Mouse (Mus musculus) cerebellum, adult 2 months (tissue): ENCODE measurements around the gene Rnf220. TPM values are rescaled to one million over a fixed set of nuclear protein-coding genes. Genes with fewer than 3 reads are reported as not detected.

Experiments
- DNase-seq, 2 experiments: peaks; one replicate each; pipeline ENCODE4 v3.0.0; 2021
- H3K27ac ChIP-seq: fragments of 200-500 bp; 2 replicates; pipeline ENCODE4 v1.5.1; 2012; ENCODE audit warnings: low read length, control low read depth, inconsistent platforms; ENCODE audit not compliant: insufficient read depth
- H3K27me3 ChIP-seq: fragments of 200-500 bp; 2 replicates; pipeline ENCODE4 v1.6.1; 2012; ENCODE audit warnings: inconsistent platforms, mild to moderate bottlenecking, low read length, moderate library complexity; ENCODE audit not compliant: control insufficient read depth, insufficient read depth
- H3K4me1 ChIP-seq: fragments of 200-500 bp; 2 replicates; pipeline ENCODE4 v1.6.1; 2011; ENCODE audit warnings: low read length; ENCODE audit not compliant: control insufficient read depth, insufficient read depth
- H3K4me3 ChIP-seq: fragments of 200-500 bp; replicated peaks from 2 replicates; pipeline ENCODE3; 2011; ENCODE audit warnings: mild to moderate bottlenecking, low read depth, low read length, control low read depth; ENCODE audit not compliant: insufficient read depth
- CTCF ChIP-seq: fragments of 200-500 bp; IDR thresholded peaks from 2 replicates; pipeline ENCODE4 v1.5.1; 2011; ENCODE audit warnings: low read depth, mild to moderate bottlenecking, control low read depth, low read length, moderate library complexity, borderline replicate concordance; ENCODE audit not compliant: insufficient read depth
- POLR2A ChIP-seq: fragments of 200-500 bp; IDR thresholded peaks from 2 replicates; pipeline ENCODE4 v1.6.1; 2011; ENCODE audit warnings: low read length, control low read depth, borderline replicate concordance; ENCODE audit not compliant: insufficient read depth
- WGBS: fragments of 180-500 bp; shearing (Covaris S2); methylation state at CpG from one replicate; pipeline ENCODE4 v1.1.7; 2018; 5-methylcytosine and 5-hydroxymethylcytosine counted together
- polyA plus RNA-seq: library from polyadenylated mRNA; depleted of rRNA; stranded (reverse); fragments of >200 nt; gene quantifications from 2 replicates; pipeline ENCODE4 v1.2.3, GENCODE M21; 2012

Gene Rnf220
- polyA plus RNA-seq, 1 experiment: 183 TPM

- H3K27ac ChIP-seq: no peak overlapping the region
- 37% methylated on average over 22 of the region's 22 CpGs for WGBS
- peaks cover 10% of the 10 kb centered on the region; the same call in 1 of the 2 replicates for H3K4me1 ChIP-seq
- no peak for TF ChIP-seq CTCF
- no peak for TF ChIP-seq POLR2A
- no peaks in the 10 kb centered on the region for H3K27me3 ChIP-seq
- H3K4me3 ChIP-seq: no peak overlapping the region
- DNase-seq: peak in 1 of 2 experiments; percentile 33
Observed at GRCm38 (mm10) chr4:117283271-117284191, 213.3 kb downstream of the Rnf220 start.

DNA sequence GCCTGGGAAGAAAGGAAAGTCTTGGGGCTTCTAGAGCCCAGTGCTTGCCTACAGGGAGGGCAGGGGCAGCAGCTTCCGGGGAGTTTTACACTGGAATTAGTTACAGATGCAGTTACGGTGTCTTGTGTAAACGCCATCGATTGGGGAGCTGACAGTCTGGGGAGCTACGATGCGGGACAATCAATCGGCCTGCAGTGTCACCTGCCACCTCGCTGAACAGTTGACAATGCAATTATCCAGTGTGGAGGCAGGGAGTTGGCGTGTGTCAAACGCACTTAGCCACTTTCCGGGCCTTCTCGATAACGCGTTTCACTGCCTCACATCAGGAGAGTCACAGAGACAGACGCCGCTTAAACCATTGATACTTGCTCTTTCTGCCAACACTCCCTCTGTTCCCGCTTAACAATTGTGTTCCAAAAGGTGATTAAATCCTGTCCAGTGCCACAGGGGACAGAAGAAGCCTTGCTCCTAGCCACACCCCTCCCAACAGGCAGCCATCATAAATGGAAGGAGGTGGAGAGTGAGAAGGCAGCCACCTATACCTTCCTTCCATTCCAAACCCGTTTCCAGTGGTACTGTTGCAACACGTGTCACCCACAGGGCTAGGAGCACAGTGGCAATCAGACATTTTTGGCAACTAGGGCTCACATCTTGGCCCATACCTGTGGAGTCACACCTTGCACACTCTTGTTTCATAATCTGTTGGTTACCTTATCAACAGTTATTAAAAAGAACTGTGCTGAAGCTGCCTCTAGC is 215.6 kb downstream of the Rnf220 start:
- H3K27ac ChIP-seq: no peak overlapping the region

GRCm38 (mm10) chr4:117280397-117280930 is 216.4 kb downstream of the Rnf220 start:
- no peak for DNase-seq
- Histone ChIP-seq H3K27ac (no peak overlapping the region), H3K27me3 (no peaks in the 10 kb centered on the region), H3K4me1 (peaks cover 10% of the 10 kb centered on the region; the same call in 1 of the 2 replicates), H3K4me3 (no peak overlapping the region)
- no peak for TF ChIP-seq CTCF
- no peak for TF ChIP-seq POLR2A
- WGBS: 42% methylated on average over 8 of the region's 8 CpGs

More for the DNA sequence above, 215.6 kb downstream of the Rnf220 start:
- Histone ChIP-seq H3K4me1 (peaks cover 10% of the 10 kb centered on the region; the same call in 1 of the 2 replicates), H3K27me3 (no peaks in the 10 kb centered on the region), H3K4me3 (no peak overlapping the region)
- no peak for DNase-seq
- WGBS: 45% methylated on average over 19 of the region's 19 CpGs
- no peak for TF ChIP-seq POLR2A
- TF ChIP-seq CTCF: no peak

- 69% methylated on average over 2 of the region's 2 CpGs for WGBS
- no peak overlapping the region for H3K4me3 ChIP-seq
Observed at GRCm38 (mm10) chr4:117279253-117279642, 217.6 kb downstream of the Rnf220 start.

GRCm38 (mm10) chr4:117278381-117279252 is 218.2 kb downstream of the Rnf220 start:
- no peak for DNase-seq
- Histone ChIP-seq H3K27ac (no peak overlapping the region), H3K27me3 (no peaks in the 10 kb centered on the region), H3K4me3 (no peak overlapping the region), H3K4me1 (peaks cover 6% of the 10 kb centered on the region; the same call in 1 of the 2 replicates)
- TF ChIP-seq POLR2A: no peak
- TF ChIP-seq CTCF: no peak
- WGBS: 49% methylated on average over 10 of the region's 10 CpGs

More at GRCm38 (mm10) chr4:117279253-117279642, 217.6 kb downstream of the Rnf220 start:
- Histone ChIP-seq H3K27me3 (no peaks in the 10 kb centered on the region), H3K4me1 (peaks cover 9% of the 10 kb centered on the region; the same call in 1 of the 2 replicates), H3K27ac (no peak overlapping the region)
- TF ChIP-seq CTCF (no peak), POLR2A (no peak)
- DNase-seq: no peak

GRCm38 (mm10) chr4:117277687-117278086 is 219.2 kb downstream of the Rnf220 start:
- TF ChIP-seq POLR2A: no peak
- no peak for TF ChIP-seq CTCF
- peak overlapping the region; percentile 35; the same call in 1 of the 2 replicates for H3K27ac ChIP-seq
- H3K4me1 ChIP-seq: no peaks in the 10 kb centered on the region
- H3K4me3 ChIP-seq: no peak overlapping the region
- DNase-seq: no peak
- 82% methylated on average over 7 of the region's 7 CpGs for WGBS
- H3K27me3 ChIP-seq: no peaks in the 10 kb centered on the region

DNA sequence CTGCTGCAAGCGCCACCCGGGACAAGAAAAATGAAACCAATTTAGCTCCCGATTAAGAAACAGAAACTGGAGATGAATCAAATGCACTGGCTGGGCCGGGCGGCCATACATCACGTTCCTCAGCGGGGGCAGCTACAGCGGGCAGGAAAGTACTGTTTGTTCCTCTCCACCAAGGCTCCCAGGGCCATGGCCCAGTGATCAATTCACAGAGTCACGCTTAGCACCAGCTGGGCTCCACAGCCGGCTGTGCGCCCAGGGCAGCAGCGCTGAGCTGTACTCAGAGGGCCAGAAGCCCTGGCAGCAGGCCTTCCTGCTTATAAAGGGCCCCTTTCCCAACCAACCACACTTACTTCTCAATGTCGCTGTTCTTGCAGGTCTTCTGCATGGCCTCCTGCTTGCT is 219.8 kb downstream of the Rnf220 start:
- no peak overlapping the region for H3K4me3 ChIP-seq

More for the DNA sequence above, 219.8 kb downstream of the Rnf220 start:
- Histone ChIP-seq H3K27me3 (no peaks in the 10 kb centered on the region), H3K27ac (peak overlapping the region; percentile 35; the same call in 1 of the 2 replicates), H3K4me1 (no peaks in the 10 kb centered on the region)
- 55% methylated on average over 13 of the region's 13 CpGs for WGBS
- DNase-seq: peak; percentile 19 to 45
- no peak for TF ChIP-seq CTCF
- TF ChIP-seq POLR2A: no peak
